Mouse (Mus musculus): ENCODE measurements around the gene Sox21. TPM values are rescaled to one million over a fixed set of nuclear protein-coding genes. Genes with fewer than 3 reads are reported as not detected.

Sox21 gene
- polyA plus RNA-seq, 1 experiment from 2014 or later = not detected

GRCm38 (mm10) chr14:118268849-118269248 lies 32.0 kb upstream of the Sox21 start:
- Histone ChIP-seq H3K9me3 (replicated peaks; ENCODE audit: low read length) (no peaks in the 10 kb centered on the region), H3K9ac (ENCODE audit: low read depth, low read length) (no peak overlapping the region), H3K27me3 (ENCODE audit: insufficient read depth, low read length) (no peaks in the 10 kb centered on the region), H3K4me3 (replicated peaks; ENCODE audit: low read depth, low read length) (no peak overlapping the region), H3K4me2 (ENCODE audit: low read length) (no peak overlapping the region), H3K27ac (no peak overlapping the region), H3K36me3 (ENCODE audit: insufficient read depth, low read length) (no peaks in the 10 kb centered on the region), H3K4me1 (replicated peaks; ENCODE audit: insufficient read depth, low read length) (no peaks in the 10 kb centered on the region)
- TF ChIP-seq CTCF (IDR thresholded peaks at IDR 0.05; ENCODE audit: low read depth) = no peak
- no peak for ATAC-seq (replicated peaks; ENCODE audit: low FRiP score, low read depth)
- DNase-seq (ENCODE audit: low spot score) = no peak
- 82% methylated on average over 4 of the region's 4 CpGs for WGBS

- Histone ChIP-seq H3K9ac (ENCODE audit: low read depth, low read length) (no peak within 1 kb of the TSS), H3K4me2 (ENCODE audit: low read length) (no peak within 1 kb of the TSS), H3K27me3 (ENCODE audit: insufficient read depth, low read length) (no peaks in the 10 kb centered on the region), H3K4me1 (replicated peaks; ENCODE audit: insufficient read depth, low read length) (no peaks in the 10 kb centered on the region), H3K4me3 (replicated peaks; ENCODE audit: low read depth, low read length) (no peak within 1 kb of the TSS), H3K27ac (no peak within 1 kb of the TSS), H3K9me3 (replicated peaks; ENCODE audit: low read length) (no peaks in the 10 kb centered on the region), H3K36me3 (ENCODE audit: insufficient read depth, low read length) (no peaks in the 10 kb centered on the region)
- 82% methylated on average over 2 of the region's 2 CpGs for whole genome bisulfite sequencing
- DNase-seq (ENCODE audit: low spot score) = no peak
- TF ChIP-seq CTCF (IDR thresholded peaks at IDR 0.05; ENCODE audit: low read depth) = no peak
- no peak for ATAC-seq (replicated peaks; ENCODE audit: low FRiP score, low read depth)
Measured at GRCm38 (mm10) chr14:118266660-118267059, 29.8 kb upstream of the Sox21 start, which contains the start of gene Gm9376. TSS of gene Gm9376 (plus strand) at chr14:118266960.

- no peak for TF ChIP-seq CTCF (IDR thresholded peaks at IDR 0.05; ENCODE audit: low read depth)
- Histone ChIP-seq H3K36me3 (ENCODE audit: insufficient read depth, low read length) (no peaks in the 10 kb centered on the region), H3K9me3 (replicated peaks; ENCODE audit: low read length) (no peaks in the 10 kb centered on the region), H3K4me2 (ENCODE audit: low read length) (no peak overlapping the region), H3K9ac (ENCODE audit: low read depth, low read length) (no peak overlapping the region), H3K4me3 (replicated peaks; ENCODE audit: low read depth, low read length) (no peak overlapping the region), H3K27me3 (ENCODE audit: insufficient read depth, low read length) (no peaks in the 10 kb centered on the region), H3K4me1 (replicated peaks; ENCODE audit: insufficient read depth, low read length) (no peaks in the 10 kb centered on the region), H3K27ac (no peak overlapping the region)
- 77% methylated on average over 6 of the region's 6 CpGs for WGBS
- DNase-seq (ENCODE audit: low spot score) (no peak), ATAC-seq (replicated peaks; ENCODE audit: low FRiP score, low read depth) (no peak)
Measured at GRCm38 (mm10) chr14:118253381-118253780, 16.6 kb upstream of the Sox21 start.

GRCm38 (mm10) chr14:118241416-118241815 lies 4.6 kb upstream of the Sox21 start:
- Histone ChIP-seq H3K4me1 (replicated peaks; ENCODE audit: insufficient read depth, low read length) (0 out of 2 replicates have a peak, but pooled peaks cover 6% of the 10 kb centered on the region), H3K9me3 (replicated peaks; ENCODE audit: low read length) (peaks cover 4% of the 10 kb centered on the region; the same call in 1 of the 2 replicates), H3K27ac (no peak overlapping the region), H3K4me3 (replicated peaks; ENCODE audit: low read depth, low read length) (no peak overlapping the region), H3K36me3 (ENCODE audit: insufficient read depth, low read length) (no peaks in the 10 kb centered on the region), H3K4me2 (ENCODE audit: low read length) (no peak overlapping the region), H3K27me3 (ENCODE audit: insufficient read depth, low read length) (peaks cover 32% of the 10 kb centered on the region), H3K9ac (ENCODE audit: low read depth, low read length) (no peak overlapping the region)
- 68% methylated on average over 2 of the region's 2 CpGs for WGBS
- no peak for DNase-seq (ENCODE audit: low spot score)
- TF ChIP-seq CTCF (IDR thresholded peaks at IDR 0.05; ENCODE audit: low read depth) = no peak
- ATAC-seq (replicated peaks; ENCODE audit: low FRiP score, low read depth) = no peak

- peaks cover 53% of the 10 kb centered on the region for H3K27me3 ChIP-seq (ENCODE audit: insufficient read depth, low read length)
- peak; percentile 32; the same call in 1 of the 2 replicates for TF ChIP-seq CTCF (IDR thresholded peaks at IDR 0.05; ENCODE audit: low read depth)
- DNase-seq (ENCODE audit: low spot score) (no peak), ATAC-seq (replicated peaks; ENCODE audit: low FRiP score, low read depth) (no peak)
- no peak overlapping the region for H3K9ac ChIP-seq (ENCODE audit: low read depth, low read length)
- peaks cover 22% of the 10 kb centered on the region for H3K4me1 ChIP-seq (replicated peaks; ENCODE audit: insufficient read depth, low read length)
- 3% methylated on average over 7 of the region's 8 CpGs for WGBS
- H3K4me2 ChIP-seq (ENCODE audit: low read length) = no peak overlapping the region
- no peak overlapping the region for H3K4me3 ChIP-seq (replicated peaks; ENCODE audit: low read depth, low read length)
- H3K27ac ChIP-seq = no peak overlapping the region
- H3K36me3 ChIP-seq (ENCODE audit: insufficient read depth, low read length) = no peaks in the 10 kb centered on the region
- peaks cover 4% of the 10 kb centered on the region; the same call in 1 of the 2 replicates for H3K9me3 ChIP-seq (replicated peaks; ENCODE audit: low read length)
Measured at GRCm38 (mm10) chr14:118239351-118239750, 2.5 kb upstream of the Sox21 start.

GRCm38 (mm10) chr14:118237786-118238185 lies 956 bp upstream of the Sox21 start:
- TF ChIP-seq CTCF (IDR thresholded peaks at IDR 0.05; ENCODE audit: low read depth) = no peak
- H3K27me3 ChIP-seq (ENCODE audit: insufficient read depth, low read length) = peaks cover 59% of the 10 kb centered on the region
- 10% methylated on average over 6 of the region's 6 CpGs for WGBS
- DNase-seq (ENCODE audit: low spot score) = no peak
- no peak overlapping the region for H3K4me2 ChIP-seq (ENCODE audit: low read length)
- ATAC-seq (replicated peaks; ENCODE audit: low FRiP score, low read depth) = no peak
- H3K9me3 ChIP-seq (replicated peaks; ENCODE audit: low read length) = no peaks in the 10 kb centered on the region
- no peaks in the 10 kb centered on the region for H3K36me3 ChIP-seq (ENCODE audit: insufficient read depth, low read length)
- peaks cover 22% of the 10 kb centered on the region for H3K4me1 ChIP-seq (replicated peaks; ENCODE audit: insufficient read depth, low read length)
- H3K9ac ChIP-seq (ENCODE audit: low read depth, low read length) = no peak overlapping the region
- H3K4me3 ChIP-seq (replicated peaks; ENCODE audit: low read depth, low read length) = no peak overlapping the region
- H3K27ac ChIP-seq = no peak overlapping the region
